Mouse (Mus musculus) testis, postnatal 14 days (tissue): Measurements from ENCODE around the gene Cnot11.
"Not testable (repeated sequence)": the region's sequence is repeated elsewhere in the genome, so short reads cannot be mapped to it uniquely, and the experiment has no call there.

Source experiments
- DNase-seq: peaks from one replicate; pipeline ENCODE4 v3.0.0; 2021; ENCODE audit warnings: low spot score

The Cnot11 gene

GRCm38 (mm10) chr1:39579139-39579538, 44.3 kb downstream of the Cnot11 start:
- no peak for DNase-seq

- no peak for DNase-seq
Measured at GRCm38 (mm10) chr1:39581215-39581614, 46.4 kb downstream of the Cnot11 start.

- no peak for DNase-seq
Measured at GRCm38 (mm10) chr1:39583173-39583572, 48.4 kb downstream of the Cnot11 start.

- DNase-seq = no peak
Measured at GRCm38 (mm10) chr1:39585416-39585815, 50.6 kb downstream of the Cnot11 start.

GRCm38 (mm10) chr1:39590193-39590592, 55.4 kb downstream of the Cnot11 start:
- DNase-seq = no peak

- not testable (repeated sequence) for DNase-seq
Measured at GRCm38 (mm10) chr1:39591557-39591956, 56.8 kb downstream of the Cnot11 start.

GRCm38 (mm10) chr1:39592090-39592489, 57.3 kb downstream of the Cnot11 start:
- DNase-seq = no peak

GRCm38 (mm10) chr1:39593836-39594235, 59.0 kb downstream of the Cnot11 start:
- DNase-seq = no peak
